Mouse (Mus musculus) urinary bladder, postnatal 10 days (tissue): ENCODE measurements around the gene Six2.
"Not testable (repeated sequence)": the region's sequence is repeated elsewhere in the genome, so short reads cannot be mapped to it uniquely, and the experiment has no call there.

Source experiments
- DNase-seq: peaks from one replicate; pipeline ENCODE4 v3.0.0; 2022; ENCODE audit warnings: low spot score

The Six2 gene

GRCm38 (mm10) chr17:85690323-85690968 is 2.4 kb upstream of the Six2 start:
- no peak for DNase-seq

- DNase-seq = no peak
These were observed 1.8 kb upstream of the Six2 start for GRCm38 (mm10) chr17:85689807-85690319.

GRCm38 (mm10) chr17:85688911-85689806 is 1.1 kb upstream of the Six2 start:
- DNase-seq = no peak

GRCm38 (mm10) chr17:85687421-85688235 is 446 bp downstream of the Six2 start:
- DNase-seq = no peak

- DNase-seq = no peak
These were observed 1.3 kb downstream of the Six2 start for GRCm38 (mm10) chr17:85686476-85687420.

- no peak for DNase-seq
These were observed 2.3 kb downstream of the Six2 start for GRCm38 (mm10) chr17:85685689-85686281.

GRCm38 (mm10) chr17:85684841-85685688 is 3.0 kb downstream of the Six2 start:
- DNase-seq = no peak

GRCm38 (mm10) chr17:85684436-85684835 is 3.6 kb downstream of the Six2 start:
- not testable (repeated sequence) for DNase-seq

- no peak for DNase-seq
These were observed 4.1 kb downstream of the Six2 start for GRCm38 (mm10) chr17:85683984-85684307.

- no peak for DNase-seq
These were observed 4.7 kb downstream of the Six2 start for GRCm38 (mm10) chr17:85683111-85683983.

GRCm38 (mm10) chr17:85682181-85682710 is 5.8 kb downstream of the Six2 start:
- no peak for DNase-seq

GRCm38 (mm10) chr17:85681741-85682140 is 6.3 kb downstream of the Six2 start:
- no peak for DNase-seq

GRCm38 (mm10) chr17:85680851-85681550 is 7.1 kb downstream of the Six2 start:
- DNase-seq = no peak

GRCm38 (mm10) chr17:85680116-85680850 is 7.8 kb downstream of the Six2 start:
- no peak for DNase-seq

GRCm38 (mm10) chr17:85679651-85680050 is 8.4 kb downstream of the Six2 start:
- DNase-seq = no peak

GRCm38 (mm10) chr17:85664618-85665320 is 23.3 kb downstream of the Six2 start:
- no peak for DNase-seq

- DNase-seq = no peak
These were observed 23.9 kb downstream of the Six2 start for GRCm38 (mm10) chr17:85664202-85664601.
